Mouse (Mus musculus) macrophage (primary cell): Measurements from ENCODE around the gene Steap4. TPM values are rescaled to one million over a fixed set of nuclear protein-coding genes. Genes with fewer than 3 reads are reported as not detected.
"Not testable (repeated sequence)": the region's sequence is repeated elsewhere in the genome, so short reads cannot be mapped to it uniquely, and the experiment has no call there.

Source experiments
- H3K27ac ChIP-seq: fragments of 350-480 bp; formaldehyde crosslinking; 2 replicates; pipeline ENCODE4 v1.9.0; 2021
- H3K36me3 ChIP-seq: fragments of 350-480 bp; formaldehyde crosslinking; 2 replicates; pipeline ENCODE4 v1.9.0; 2021; ENCODE audit errors: inconsistent target
- H3K4me3 ChIP-seq: fragments of 350-480 bp; formaldehyde crosslinking; 2 replicates; pipeline ENCODE4 v1.9.0; 2021; ENCODE audit errors: inconsistent target
- H3K79me2 ChIP-seq: fragments of 350-480 bp; formaldehyde crosslinking; 2 replicates; pipeline ENCODE4 v1.9.0; 2021; ENCODE audit errors: inconsistent target
- WGBS: methylation state at CpG from one replicate; pipeline ENCODE4 v1.1.7; 2026; ENCODE audit warnings: inconsistent platforms; ENCODE audit not compliant: missing documents; 5-methylcytosine and 5-hydroxymethylcytosine counted together
- polyA plus RNA-seq: library from polyadenylated mRNA; stranded (reverse); fragments of 250-400 nt; gene quantifications from 3 replicates; pipeline ENCODE4 v1.2.4, GENCODE M21; 2018; ENCODE audit warnings: inconsistent platforms

Steap4 gene
- polyA plus RNA-seq, 1 experiment from 2014 or later = not detected

DNA sequence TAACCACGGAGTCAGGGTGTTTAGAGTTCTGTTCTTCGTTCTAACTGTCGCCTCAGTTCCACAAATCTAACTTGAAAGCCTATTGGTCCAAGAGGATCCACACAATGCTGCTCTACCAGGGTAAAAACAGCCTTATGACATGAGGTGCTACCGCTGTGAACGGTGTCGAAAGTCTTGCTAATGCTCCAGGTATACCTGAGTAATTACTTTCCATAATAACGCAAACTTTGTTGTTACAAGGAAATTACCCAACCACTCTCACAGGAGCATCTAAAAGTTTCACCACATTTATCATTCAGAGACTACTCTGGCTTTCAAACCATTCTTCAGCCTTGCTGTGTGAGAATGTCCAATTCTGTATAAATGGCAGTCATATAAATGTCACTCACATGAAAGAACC is 856 bp downstream of the Steap4 start:
- WGBS = 95% methylated on average over 5 of the region's 7 CpGs
- H3K36me3 ChIP-seq = no peaks in the 10 kb centered on the region
- H3K79me2 ChIP-seq = no peaks in the 10 kb centered on the region
- H3K4me3 ChIP-seq = no peak overlapping the region
- no peak overlapping the region for H3K27ac ChIP-seq

DNA sequence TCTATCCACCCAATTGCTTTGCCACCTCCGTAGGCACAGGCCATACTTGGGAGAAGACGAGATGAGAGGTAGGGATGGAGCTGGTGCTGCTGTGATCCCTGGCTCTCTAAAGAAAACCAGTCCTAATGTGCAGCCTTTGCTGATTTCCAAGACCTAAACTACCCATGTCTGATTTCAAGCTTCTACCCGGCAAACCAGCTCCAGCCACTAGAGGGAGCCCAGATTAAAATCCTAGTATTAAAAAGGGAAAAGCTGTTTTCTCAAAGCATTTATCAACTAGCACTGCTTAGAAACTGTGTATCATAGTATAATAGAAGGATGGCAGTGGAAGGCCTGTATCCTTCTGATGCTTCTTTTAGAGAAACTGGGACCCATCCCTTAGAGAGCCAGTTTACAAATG is 5.0 kb downstream of the Steap4 start:
- Histone ChIP-seq H3K27ac (no peak overlapping the region), H3K4me3 (no peak overlapping the region), H3K79me2 (no peaks in the 10 kb centered on the region), H3K36me3 (no peaks in the 10 kb centered on the region)
- WGBS = 38% methylated on average over 3 of the region's 3 CpGs

DNA sequence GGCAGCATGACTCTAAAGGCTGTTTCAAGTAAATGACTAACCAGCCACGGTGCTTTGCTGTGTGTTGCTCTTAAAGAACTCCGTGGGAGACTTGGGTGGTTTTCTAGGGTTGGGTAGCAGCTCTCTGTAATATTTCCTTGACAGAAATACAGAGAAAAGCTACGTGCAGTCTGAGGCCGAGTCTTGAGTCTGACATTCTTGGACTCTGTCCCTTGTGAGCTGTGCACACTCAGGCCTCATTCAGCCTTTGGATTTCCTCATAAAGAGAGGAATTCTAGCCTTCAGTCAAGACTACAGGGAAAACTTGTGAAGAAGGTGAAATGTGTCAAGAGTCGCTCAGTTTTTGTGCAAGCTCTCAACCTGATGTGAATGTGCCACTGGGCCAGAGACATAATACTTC is 7.9 kb downstream of the Steap4 start:
- 92% methylated on average over 5 of the region's 5 CpGs for WGBS
- Histone ChIP-seq H3K4me3 (no peak overlapping the region), H3K36me3 (no peaks in the 10 kb centered on the region), H3K27ac (no peak overlapping the region), H3K79me2 (no peaks in the 10 kb centered on the region)

- Histone ChIP-seq H3K27ac (no peak overlapping the region), H3K79me2 (no peaks in the 10 kb centered on the region), H3K4me3 (no peak overlapping the region), H3K36me3 (no peaks in the 10 kb centered on the region)
- 95% methylated on average over 2 of the region's 2 CpGs for WGBS
Measured at GRCm38 (mm10) chr5:7972266-7972665, 12.0 kb downstream of the Steap4 start.

DNA sequence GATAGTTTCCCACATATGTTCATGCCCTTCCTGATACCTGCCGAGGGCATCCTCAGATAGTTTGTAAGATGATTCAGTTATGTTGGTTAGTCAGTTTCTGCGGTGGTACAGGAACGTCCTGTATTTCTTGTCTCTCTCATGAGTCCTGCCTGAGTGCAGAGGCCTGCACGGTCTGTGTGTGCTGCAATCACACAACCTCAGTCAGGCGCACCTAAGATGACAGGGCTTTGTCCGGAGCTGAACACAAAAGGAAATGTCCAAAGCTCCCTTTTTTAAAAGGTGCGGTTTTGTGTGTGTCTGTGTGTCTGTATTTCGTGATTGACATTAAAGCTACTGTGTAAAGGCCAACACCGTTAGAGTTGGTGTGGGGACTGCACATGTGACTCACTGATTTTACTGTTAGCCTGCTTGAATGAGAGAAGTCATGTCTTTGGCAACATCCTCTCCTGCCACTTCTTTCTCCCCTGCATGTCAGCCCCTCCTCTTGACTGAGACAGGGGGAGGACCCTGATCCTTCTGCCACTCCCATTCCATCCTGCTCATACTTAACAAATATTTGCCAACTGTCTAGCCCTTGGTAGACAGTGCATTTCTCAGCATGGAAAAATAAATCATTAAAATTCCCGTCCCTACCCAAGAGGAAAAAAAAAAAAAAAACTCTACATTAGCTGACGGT is 14.4 kb downstream of the Steap4 start:
- H3K36me3 ChIP-seq = no peaks in the 10 kb centered on the region
- H3K79me2 ChIP-seq = no peaks in the 10 kb centered on the region
- H3K27ac ChIP-seq = no peak overlapping the region
- 76% methylated on average over 11 of the region's 11 CpGs for WGBS
- H3K4me3 ChIP-seq = no peak overlapping the region

GRCm38 (mm10) chr5:7980586-7980985 is 20.3 kb downstream of the Steap4 start:
- Histone ChIP-seq H3K4me3 (no peak overlapping the region), H3K36me3 (no peaks in the 10 kb centered on the region), H3K79me2 (no peaks in the 10 kb centered on the region), H3K27ac (no peak overlapping the region)
- whole genome bisulfite sequencing = 0% methylated on average over 5 of the region's 5 CpGs

DNA sequence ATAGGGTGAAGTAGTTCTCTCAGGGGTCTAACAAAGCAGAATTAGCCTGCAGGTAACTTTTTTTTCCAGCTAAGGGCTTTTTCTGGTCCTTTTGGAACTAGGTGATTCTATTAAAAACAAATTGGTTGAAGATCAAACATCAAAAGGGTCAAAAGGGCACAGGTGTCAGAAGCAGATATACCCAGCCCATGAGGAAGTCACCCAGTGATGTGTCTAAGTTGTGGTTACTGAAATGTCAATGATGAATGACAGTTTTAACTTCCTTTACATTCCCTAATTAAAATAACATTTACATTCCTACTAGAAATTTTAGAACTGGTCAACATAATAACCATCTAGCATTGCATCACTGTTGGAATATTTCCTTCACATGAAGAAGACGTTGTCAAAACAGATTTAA is 27.7 kb downstream of the Steap4 start:
- Histone ChIP-seq H3K79me2 (no peaks in the 10 kb centered on the region), H3K36me3 (no peaks in the 10 kb centered on the region), H3K27ac (no peak overlapping the region), H3K4me3 (no peak overlapping the region)
- WGBS = 28% methylated on average over 1 of the region's 1 CpGs

GRCm38 (mm10) chr5:7988415-7988814 is 28.2 kb downstream of the Steap4 start:
- no peaks in the 10 kb centered on the region for H3K79me2 ChIP-seq
- 43% methylated on average over 4 of the region's 4 CpGs for WGBS
- H3K27ac ChIP-seq = no peak overlapping the region
- no peak overlapping the region for H3K4me3 ChIP-seq
- no peaks in the 10 kb centered on the region for H3K36me3 ChIP-seq

- not testable (repeated sequence) for H3K36me3 ChIP-seq, H3K27ac ChIP-seq, H3K79me2 ChIP-seq, H3K4me3 ChIP-seq
- WGBS = 78% methylated on average over 2 of the region's 2 CpGs
Measured at GRCm38 (mm10) chr5:7991631-7992030, 31.4 kb downstream of the Steap4 start.

DNA sequence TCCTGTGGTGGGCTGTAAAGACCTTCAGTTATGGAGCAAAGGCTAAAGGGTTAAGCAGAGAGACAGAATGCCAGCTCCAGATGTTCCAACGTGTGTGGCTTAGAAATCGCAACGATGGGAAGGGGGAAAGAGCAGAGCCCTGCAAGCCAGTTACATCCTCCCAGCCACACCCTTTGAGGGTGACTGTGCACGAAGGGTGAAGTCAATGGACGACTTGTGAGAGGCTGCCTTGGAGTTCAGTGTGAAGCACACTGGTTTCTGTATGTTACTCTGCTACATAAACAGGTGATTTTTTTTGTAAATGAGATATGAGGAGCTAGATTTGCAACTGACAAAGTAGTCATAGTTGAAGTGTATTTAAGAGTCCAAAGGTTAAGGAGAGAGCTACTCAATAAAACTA is 33.5 kb downstream of the Steap4 start:
- Histone ChIP-seq H3K4me3 (no peak overlapping the region), H3K79me2 (no peaks in the 10 kb centered on the region), H3K36me3 (no peaks in the 10 kb centered on the region), H3K27ac (no peak overlapping the region)
- WGBS = 56% methylated on average over 5 of the region's 5 CpGs

GRCm38 (mm10) chr5:7995288-7995897 is 35.1 kb downstream of the Steap4 start:
- no peak overlapping the region for H3K4me3 ChIP-seq
- H3K27ac ChIP-seq = no peak overlapping the region
- H3K36me3 ChIP-seq = no peaks in the 10 kb centered on the region
- no peaks in the 10 kb centered on the region for H3K79me2 ChIP-seq
- 100% methylated on average over 1 of the region's 1 CpGs for WGBS

GRCm38 (mm10) chr5:7996401-7997044 is 36.3 kb downstream of the Steap4 start:
- 54% methylated on average over 8 of the region's 8 CpGs for WGBS
- no peaks in the 10 kb centered on the region for H3K79me2 ChIP-seq
- no peak overlapping the region for H3K27ac ChIP-seq
- no peaks in the 10 kb centered on the region for H3K36me3 ChIP-seq
- no peak overlapping the region for H3K4me3 ChIP-seq

DNA sequence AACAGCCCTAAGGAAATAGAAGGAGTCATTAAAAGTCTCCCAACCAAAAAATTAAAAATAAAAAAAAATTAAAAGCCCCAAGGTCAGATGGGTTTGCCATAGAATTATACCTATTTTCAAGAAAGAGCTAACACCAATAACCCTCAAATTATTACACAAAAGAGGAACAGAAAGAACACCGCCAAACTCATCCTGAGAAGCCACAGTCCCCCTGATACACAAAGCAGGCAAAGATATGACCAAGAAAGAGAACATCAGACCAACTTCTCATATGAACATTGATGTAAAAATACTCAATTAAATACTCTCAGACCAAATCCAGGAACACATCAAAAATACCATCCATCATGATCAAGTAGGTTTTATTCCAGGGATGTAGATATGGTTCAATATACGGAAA is 36.8 kb downstream of the Steap4 start:
- Histone ChIP-seq H3K36me3 (no peaks in the 10 kb centered on the region), H3K79me2 (no peaks in the 10 kb centered on the region), H3K27ac (no peak overlapping the region), H3K4me3 (no peak overlapping the region)
- 81% methylated on average over 2 of the region's 2 CpGs for WGBS

DNA sequence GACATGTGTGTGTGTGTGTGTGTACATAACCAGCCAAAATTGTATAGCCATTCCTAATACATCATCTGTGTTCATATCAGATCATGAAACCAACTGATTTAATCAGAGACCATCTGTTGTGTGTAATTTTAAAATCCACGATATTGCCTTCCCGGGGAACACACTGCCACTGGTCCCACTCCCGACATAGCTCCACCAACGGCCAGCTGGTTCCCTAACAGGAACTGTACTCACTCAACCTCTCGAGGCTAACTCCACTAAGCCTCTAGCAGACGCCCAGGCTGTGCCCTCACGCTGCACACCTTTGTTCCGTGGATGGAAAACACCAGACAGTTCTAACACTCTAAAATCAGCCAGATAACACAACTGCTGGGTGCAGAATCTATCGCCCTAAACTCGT is 40.2 kb downstream of the Steap4 start:
- WGBS = 67% methylated on average over 9 of the region's 10 CpGs
- Histone ChIP-seq H3K79me2 (no peaks in the 10 kb centered on the region), H3K36me3 (no peaks in the 10 kb centered on the region), H3K4me3 (no peak overlapping the region), H3K27ac (no peak overlapping the region)

- Histone ChIP-seq H3K36me3 (no peaks in the 10 kb centered on the region), H3K27ac (no peak overlapping the region), H3K79me2 (no peaks in the 10 kb centered on the region), H3K4me3 (no peak overlapping the region)
Measured at GRCm38 (mm10) chr5:8002827-8003226, 42.6 kb downstream of the Steap4 start.
